Comparison of ENCODE assay signal across 12 mouse cellular contexts in the genomic region with DNA sequence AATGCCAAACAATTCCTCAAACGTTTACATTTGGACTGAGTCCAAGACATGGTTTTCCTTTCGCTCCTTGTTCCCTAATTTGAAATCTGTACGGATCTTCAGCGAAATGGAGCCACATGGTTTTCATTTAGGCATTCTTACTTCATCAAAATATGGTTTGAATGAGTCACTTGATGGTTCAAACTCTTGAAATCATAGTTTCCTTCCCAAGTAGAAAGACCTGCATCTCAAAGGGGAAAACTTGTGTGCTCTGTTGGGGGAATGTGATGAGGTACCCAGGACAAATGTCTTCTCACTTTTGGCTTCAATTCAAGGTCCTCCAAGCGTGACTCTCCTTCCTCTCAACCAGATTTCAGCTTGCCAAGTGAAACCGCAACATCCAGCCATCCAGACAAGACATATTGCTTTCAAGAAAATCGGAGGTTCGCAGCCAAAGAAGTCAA.
DNase-seq lines count a peak whose midpoint lies in the region; ATAC-seq lines count a peak whose summit lies in the region.
"Had no signal": no experiment of that assay in that cellular context is flagged by ENCODE, and none has a peak within 500 bp of the region (broad histone marks: within the 10 kb centered on the region; RNA-seq: fewer than 3 reads in every experiment).

No protein-coding gene starts in this region.

- no peak for ATAC-seq in hindbrain, embryonic 12.5 days (ENCODE audit: low FRiP score)
- peak; percentile 43; the same call in 1 of the 2 replicates for ATAC-seq in embryonic facial prominence, embryonic 13.5 days (ENCODE audit: insufficient number of reproducible peaks, insufficient read depth, low FRiP score, low TSS enrichment, low read depth)
- ATAC-seq in limb, embryonic 15.5 days (ENCODE audit: insufficient number of reproducible peaks, low FRiP score, low TSS enrichment, low read depth) = no peak
- ATAC-seq: liver, postnatal 0 days had no signal

- no peak overlapping the region for H3K9ac ChIP-seq in hindbrain, embryonic 12.5 days
- H3K9ac ChIP-seq in embryonic facial prominence, embryonic 13.5 days = no peak overlapping the region
- H3K9ac ChIP-seq in limb, embryonic 15.5 days = no peak overlapping the region
- H3K9ac ChIP-seq: liver, postnatal 0 days had no signal

- whole genome bisulfite sequencing in hindbrain, embryonic 12.5 days = 61% methylated on average over 8 of the region's 8 CpGs
- 77% methylated on average over 8 of the region's 8 CpGs for WGBS in hindbrain, embryonic 10.5 days
- 22% methylated on average over 8 of the region's 8 CpGs for WGBS in embryonic facial prominence, embryonic 13.5 days
- WGBS in limb, embryonic 15.5 days = 21% methylated on average over 8 of the region's 8 CpGs

- no peaks in the 10 kb centered on the region for H3K27me3 ChIP-seq in hindbrain, embryonic 12.5 days
- H3K27me3 ChIP-seq in hindbrain, embryonic 10.5 days (ENCODE audit: insufficient read depth, poor library complexity, severe bottlenecking) = 0 out of 2 replicates have a peak, but pooled peaks cover 4% of the 10 kb centered on the region
- no peaks in the 10 kb centered on the region for H3K27me3 ChIP-seq in embryonic facial prominence, embryonic 13.5 days
- no peaks in the 10 kb centered on the region for H3K27me3 ChIP-seq in limb, embryonic 15.5 days
- H3K27me3 ChIP-seq: CH12.LX had no signal

- no peak overlapping the region for H3K4me2 ChIP-seq in hindbrain, embryonic 12.5 days (replicated peaks)
- peak overlapping the region; percentile 24; the same call in 1 of the 2 replicates for H3K4me2 ChIP-seq in embryonic facial prominence, embryonic 13.5 days
- H3K4me2 ChIP-seq in limb, embryonic 15.5 days = no peak overlapping the region

- DNase-seq in hindbrain, embryonic 10.5 days (ENCODE audit: low spot score) = no peak
- peak; percentile 45 for DNase-seq in MN1 (ENCODE audit: low spot score)
- no peak for DNase-seq in T-cell, adult 2 months (ENCODE audit: low spot score)
- no peak for DNase-seq in thymus, postnatal 4 days
- DNase-seq in right cerebral cortex, postnatal 36 days (ENCODE audit: low spot score in 2 of 2) = no peak
- DNase-seq: heart, postnatal 10 days; layer of hippocampus, postnatal 36 days; liver, postnatal 0 days had no signal

- no peaks in the 10 kb centered on the region for H3K9me3 ChIP-seq in hindbrain, embryonic 12.5 days (replicated peaks)
- H3K9me3 ChIP-seq in hindbrain, embryonic 10.5 days = no peaks in the 10 kb centered on the region
- no peaks in the 10 kb centered on the region for H3K9me3 ChIP-seq in embryonic facial prominence, embryonic 13.5 days
- H3K9me3 ChIP-seq in limb, embryonic 15.5 days = no peaks in the 10 kb centered on the region

- H3K36me3 ChIP-seq in hindbrain, embryonic 12.5 days = no peaks in the 10 kb centered on the region
- no peaks in the 10 kb centered on the region for H3K36me3 ChIP-seq in hindbrain, embryonic 10.5 days
- no peaks in the 10 kb centered on the region for H3K36me3 ChIP-seq in embryonic facial prominence, embryonic 13.5 days
- no peaks in the 10 kb centered on the region for H3K36me3 ChIP-seq in limb, embryonic 15.5 days

- 0 out of 2 replicates have a peak overlapping the region, but pooled peaks have one; percentile 46 for H3K27ac ChIP-seq in hindbrain, embryonic 12.5 days
- no peak overlapping the region for H3K27ac ChIP-seq in hindbrain, embryonic 10.5 days
- peak overlapping the region; percentile 95 for H3K27ac ChIP-seq in embryonic facial prominence, embryonic 13.5 days
- H3K27ac ChIP-seq in limb, embryonic 15.5 days = peak overlapping the region; percentile 69

- H3K4me1 ChIP-seq in hindbrain, embryonic 12.5 days = peaks cover 14% of the 10 kb centered on the region
- H3K4me1 ChIP-seq in hindbrain, embryonic 10.5 days (replicated peaks) = peaks cover 6% of the 10 kb centered on the region
- H3K4me1 ChIP-seq in embryonic facial prominence, embryonic 13.5 days = peaks cover 51% of the 10 kb centered on the region
- peaks cover 23% of the 10 kb centered on the region for H3K4me1 ChIP-seq in limb, embryonic 15.5 days

- no peak overlapping the region for H3K4me3 ChIP-seq in hindbrain, embryonic 12.5 days
- no peak overlapping the region for H3K4me3 ChIP-seq in hindbrain, embryonic 10.5 days
- no peak overlapping the region for H3K4me3 ChIP-seq in embryonic facial prominence, embryonic 13.5 days
- no peak overlapping the region for H3K4me3 ChIP-seq in limb, embryonic 15.5 days
